Mouse (Mus musculus) ES-E14 (cell line): ENCODE data around the gene Trim25. TPM values are rescaled to one million over a fixed set of nuclear protein-coding genes. Genes with fewer than 3 reads are reported as not detected.

ENCODE experiments used
- DNase-seq: peaks from one replicate; pipeline ENCODE4 v3.0.0-alpha.2; 2013; ENCODE audit warnings: low read depth, low spot score
- H3K27ac ChIP-seq: 2 replicates; pipeline ENCODE4 v1.5.1; 2012; ENCODE audit warnings: low read depth, mild to moderate bottlenecking, low read length, moderate library complexity, mixed read lengths; ENCODE audit not compliant: poor library complexity, insufficient read depth, severe bottlenecking
- H3K36me3 ChIP-seq: 2 replicates; pipeline ENCODE4 v1.6.1; 2012; ENCODE audit warnings: mild to moderate bottlenecking, low read length, moderate library complexity, mixed read lengths; ENCODE audit not compliant: control insufficient read depth, poor library complexity, insufficient read depth, severe bottlenecking
- H3K4me1 ChIP-seq, 2 experiments: fragments of 150-350 bp in 1 of 2; sonication (generic) in 1 of 2; 2 replicates each; pipeline ENCODE4 v1.6.1; 2012; ENCODE audit warnings: low read length in 2 of 2, mild to moderate bottlenecking in 1 of 2, mixed read lengths in 1 of 2; ENCODE audit not compliant: control insufficient read depth in 2 of 2, insufficient read depth in 2 of 2, poor library complexity in 1 of 2
- H3K4me3 ChIP-seq, 2 experiments: fragments of 150-350 bp in 1 of 2; sonication (generic) in 1 of 2; 2 replicates each; pipeline ENCODE4 v1.5.1; 2012; ENCODE audit warnings: low read length in 2 of 2, low read depth in 1 of 2, mild to moderate bottlenecking in 1 of 2, mixed read lengths in 1 of 2; ENCODE audit not compliant: insufficient read depth in 1 of 2, poor library complexity in 1 of 2, severe bottlenecking in 1 of 2
- H3K9ac ChIP-seq: 2 replicates; pipeline ENCODE4 v1.6.1; 2012; ENCODE audit warnings: low read depth, mild to moderate bottlenecking, low read length, mixed read lengths; ENCODE audit not compliant: poor library complexity, insufficient read depth, severe bottlenecking
- H3K9me3 ChIP-seq: fragments of 150-350 bp; sonication (generic); 2 replicates; pipeline ENCODE4 v1.6.1; 2012; ENCODE audit warnings: low read depth, mild to moderate bottlenecking, low read length; ENCODE audit not compliant: control insufficient read depth, insufficient read depth
- CHD2 ChIP-seq: IDR thresholded peaks from 2 replicates; pipeline ENCODE4 v1.6.1; 2014; ENCODE audit warnings: mild to moderate bottlenecking, low read depth, low read length, inconsistent platforms
- HCFC1 ChIP-seq: IDR thresholded peaks from 2 replicates; pipeline ENCODE4 v1.6.1; 2012; ENCODE audit warnings: low read length, inconsistent platforms, borderline replicate concordance; ENCODE audit not compliant: insufficient read depth
- MAFK ChIP-seq: IDR thresholded peaks from 2 replicates; pipeline ENCODE4 v1.6.1; 2014; ENCODE audit warnings: mild to moderate bottlenecking, low read depth, low read length, inconsistent platforms; ENCODE audit not compliant: insufficient read depth
- ZC3H11A ChIP-seq: IDR thresholded peaks from 2 replicates; pipeline ENCODE4 v1.6.1; 2012; ENCODE audit warnings: low read depth, mild to moderate bottlenecking, inconsistent platforms, low read length, borderline replicate concordance
- ZNF384 ChIP-seq: IDR thresholded peaks from 2 replicates; pipeline ENCODE4 v1.6.1; 2012; ENCODE audit warnings: low read depth, low read length, inconsistent platforms
- in situ Hi-C, 2 experiments: fragments of 600-800 bp; cut with MboI; formaldehyde crosslinking; loops; one replicate each; pipeline ENCODE4 v1.15.1; 2025; ENCODE audit warnings: low sequenced_read_pairs in 2 of 2, inconsistent platforms in 1 of 2; ENCODE audit not compliant: unreplicated experiment in 2 of 2
- total RNA-seq: library from RNA; depleted of rRNA; stranded (reverse); fragments of 300-350 nt; gene quantifications from 2 replicates; pipeline ENCODE4 v1.2.3, GENCODE M21; 2012; rRNA removed

The Trim25 gene
- total RNA-seq = 37.8 TPM in 2 replicates

DNA sequence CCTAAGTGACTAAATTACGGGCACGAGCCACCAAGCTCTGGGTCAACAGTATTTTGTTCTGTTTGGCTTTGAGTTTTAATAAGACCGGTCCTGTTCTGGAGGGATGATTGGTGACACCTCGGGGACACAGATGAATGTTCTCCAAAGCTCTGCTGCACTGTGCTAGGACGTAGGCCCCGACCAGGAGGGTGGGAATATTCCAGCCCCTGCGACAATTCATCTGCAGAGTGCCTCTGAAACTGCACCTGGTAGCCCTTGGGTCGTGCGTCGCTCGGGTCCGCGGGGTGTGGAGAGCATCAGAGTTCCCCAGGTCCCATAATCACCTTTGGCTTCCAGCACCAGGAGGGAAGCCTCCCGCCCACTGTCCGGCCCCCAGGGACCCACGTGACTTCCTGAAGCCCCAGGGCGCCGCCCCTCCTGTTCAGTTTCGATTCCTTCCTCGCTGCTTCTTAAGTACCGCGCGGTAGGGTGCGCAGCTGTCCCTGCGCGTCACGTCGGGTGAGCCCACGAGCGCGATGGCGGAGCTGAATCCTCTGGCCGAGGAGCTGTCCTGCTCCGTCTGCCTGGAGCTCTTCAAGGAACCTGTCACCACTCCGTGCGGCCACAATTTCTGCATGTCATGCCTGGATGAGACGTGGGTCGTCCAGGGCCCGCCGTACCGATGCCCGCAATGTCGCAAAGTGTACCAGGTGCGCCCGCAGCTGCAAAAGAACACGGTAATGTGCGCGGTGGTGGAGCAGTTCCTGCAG, at the start of gene Trim25:
Gene Trim25, plus strand, starts transcription at position 403 of the 749 bp plus-strand sequence.
- H3K27ac ChIP-seq = peak within 1 kb of the TSS; percentile 67; the same call in 1 of the 2 replicates
- H3K9me3 ChIP-seq = no peaks in the 10 kb centered on the region

GRCm38 (mm10) chr11:88949802-88950639, 49.2 kb upstream of the Trim25 start:
- peaks cover 31% of the 10 kb centered on the region for H3K36me3 ChIP-seq
- H3K27ac ChIP-seq = peak overlapping the region; percentile 99
- no peak for DNase-seq
- TF ChIP-seq HCFC1 (no peak), CHD2 (no peak)
- in situ Hi-C loops = no loop called here
- peaks cover 13 to 14% of the 10 kb centered on the region in 2 experiments for H3K4me1 ChIP-seq
- no peaks in the 10 kb centered on the region for H3K9me3 ChIP-seq
- H3K4me3 ChIP-seq = peak overlapping the region; percentile 51 to 61
- H3K9ac ChIP-seq = peak overlapping the region; percentile 85

More for the DNA sequence above, at the start of gene Trim25:
- TF ChIP-seq HCFC1 (0 out of 2 replicates have a peak, but pooled peaks have one; percentile 53), ZC3H11A (no peak), CHD2 (no peak), ZNF384 (no peak)
- peak; percentile 95 for DNase-seq
- in situ Hi-C loops = no loop called here
- H3K4me1 ChIP-seq = peaks cover 15 to 27% of the 10 kb centered on the region in 2 experiments
- peak within 1 kb of the TSS; percentile 81 to 91 for H3K4me3 ChIP-seq
- peak within 1 kb of the TSS; percentile 76 for H3K9ac ChIP-seq
- H3K36me3 ChIP-seq = peaks cover 13% of the 10 kb centered on the region; the same call in 1 of the 2 replicates

DNA sequence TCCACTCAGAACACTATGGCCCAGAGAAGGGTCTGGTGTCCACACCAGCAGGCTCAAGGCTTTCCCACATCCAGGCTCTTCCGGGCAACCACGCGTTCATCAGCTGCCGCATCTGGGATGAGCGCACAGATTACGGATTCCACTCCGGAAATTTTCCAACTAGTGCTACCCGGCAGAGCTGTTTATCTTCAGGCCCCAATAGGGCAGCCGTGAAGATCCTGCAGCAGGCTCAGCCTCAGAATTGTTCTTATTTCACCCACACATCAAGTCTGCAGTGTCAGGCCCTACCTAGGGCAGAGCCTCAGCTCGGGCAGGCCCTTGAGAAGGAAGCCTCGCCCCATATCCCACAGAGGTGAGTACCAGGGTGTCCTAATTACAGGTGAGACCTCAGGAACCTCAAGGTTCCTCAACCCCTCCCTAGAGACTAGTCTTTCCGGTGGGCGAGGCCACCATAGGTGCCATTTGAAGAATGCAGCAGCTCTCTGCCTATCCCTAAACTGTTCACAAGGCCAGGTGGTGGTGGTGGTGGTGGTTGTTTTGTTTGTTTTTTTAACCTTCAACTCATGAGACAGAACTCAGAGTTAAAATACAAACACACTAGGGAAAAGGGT, 48.4 kb upstream of the Trim25 start:
- in situ Hi-C loops = no loop called here
- H3K9ac ChIP-seq = peak overlapping the region; percentile 85
- peak overlapping the region; percentile 99 for H3K27ac ChIP-seq
- H3K36me3 ChIP-seq = peaks cover 28% of the 10 kb centered on the region
- H3K4me1 ChIP-seq = peaks cover 13 to 16% of the 10 kb centered on the region in 2 experiments
- no peak for TF ChIP-seq HCFC1
- TF ChIP-seq CHD2 = no peak
- no peak for TF ChIP-seq ZC3H11A
- TF ChIP-seq ZNF384 = no peak
- TF ChIP-seq MAFK = no peak
- no peaks in the 10 kb centered on the region for H3K9me3 ChIP-seq
- no peak for DNase-seq
- peak overlapping the region; percentile 51 to 61 for H3K4me3 ChIP-seq

- no peak for DNase-seq
- no peak overlapping the region for H3K4me3 ChIP-seq
- in situ Hi-C loops = no loop called here
- peaks cover 12 to 13% of the 10 kb centered on the region in 2 experiments; a peak in 3 of 4 replicates for H3K4me1 ChIP-seq
- H3K36me3 ChIP-seq = peaks cover 22% of the 10 kb centered on the region
- H3K27ac ChIP-seq = peak overlapping the region; percentile 69; the same call in 1 of the 2 replicates
- peak overlapping the region; percentile 2; the same call in 1 of the 2 replicates for H3K9ac ChIP-seq
- TF ChIP-seq ZNF384 (no peak), MAFK (no peak), CHD2 (no peak), ZC3H11A (no peak), HCFC1 (no peak)
- no peaks in the 10 kb centered on the region for H3K9me3 ChIP-seq
Observed at GRCm38 (mm10) chr11:88951576-88951975, 47.6 kb upstream of the Trim25 start.
